Mouse (Mus musculus): ENCODE results near the gene Dyrk3. TPM values are rescaled to one million over a fixed set of nuclear protein-coding genes. Genes with fewer than 3 reads are reported as not detected.

Gene Dyrk3
- polyA plus RNA-seq, 1 experiment from 2014 or later = 12.2 TPM

GRCm38 (mm10) chr1:131180386-131180785 lies 42.2 kb upstream of the Dyrk3 start:
- no peak overlapping the region for H3K4me3 ChIP-seq (ENCODE audit: low read length)
- no peak for ATAC-seq
- no peaks in the 10 kb centered on the region for H3K27me3 ChIP-seq (replicated peaks; ENCODE audit: control insufficient read depth, insufficient read depth, low read length)
- no peaks in the 10 kb centered on the region for H3K4me1 ChIP-seq (ENCODE audit: control insufficient read depth, insufficient read depth, low read depth, low read length)
- 94% methylated on average over 7 of the region's 7 CpGs for WGBS
- peaks cover 20% of the 10 kb centered on the region for H3K36me3 ChIP-seq (ENCODE audit: control insufficient read depth, insufficient read depth, low read length)
- H3K9me3 ChIP-seq (ENCODE audit: control insufficient read depth, low read length) = no peaks in the 10 kb centered on the region
- H3K9ac ChIP-seq (ENCODE audit: low read depth, low read length) = no peak overlapping the region
- no peak overlapping the region for H3K27ac ChIP-seq (ENCODE audit: low read depth, low read length)
- H3K4me2 ChIP-seq (ENCODE audit: low read length) = no peak overlapping the region

GRCm38 (mm10) chr1:131178083-131178482 lies 39.9 kb upstream of the Dyrk3 start:
- H3K9me3 ChIP-seq (ENCODE audit: control insufficient read depth, low read length) = no peaks in the 10 kb centered on the region
- H3K4me1 ChIP-seq (ENCODE audit: control insufficient read depth, insufficient read depth, low read depth, low read length) = no peaks in the 10 kb centered on the region
- H3K9ac ChIP-seq (ENCODE audit: low read depth, low read length) = no peak overlapping the region
- no peak for ATAC-seq
- no peak overlapping the region for H3K4me2 ChIP-seq (ENCODE audit: low read length)
- H3K27me3 ChIP-seq (replicated peaks; ENCODE audit: control insufficient read depth, insufficient read depth, low read length) = no peaks in the 10 kb centered on the region
- H3K27ac ChIP-seq (ENCODE audit: low read depth, low read length) = no peak overlapping the region
- H3K4me3 ChIP-seq (ENCODE audit: low read length) = no peak overlapping the region
- H3K36me3 ChIP-seq (ENCODE audit: control insufficient read depth, insufficient read depth, low read length) = peaks cover 28% of the 10 kb centered on the region
- 88% methylated on average over 5 of the region's 5 CpGs for WGBS

GRCm38 (mm10) chr1:131177249-131177648 lies 39.1 kb upstream of the Dyrk3 start:
- no peak for ATAC-seq
- Histone ChIP-seq H3K4me1 (ENCODE audit: control insufficient read depth, insufficient read depth, low read depth, low read length) (no peaks in the 10 kb centered on the region), H3K4me3 (ENCODE audit: low read length) (no peak overlapping the region), H3K9me3 (ENCODE audit: control insufficient read depth, low read length) (no peaks in the 10 kb centered on the region), H3K4me2 (ENCODE audit: low read length) (no peak overlapping the region), H3K27me3 (replicated peaks; ENCODE audit: control insufficient read depth, insufficient read depth, low read length) (no peaks in the 10 kb centered on the region), H3K36me3 (ENCODE audit: control insufficient read depth, insufficient read depth, low read length) (peaks cover 29% of the 10 kb centered on the region), H3K9ac (ENCODE audit: low read depth, low read length) (no peak overlapping the region), H3K27ac (ENCODE audit: low read depth, low read length) (no peak overlapping the region)
- 54% methylated on average over 4 of the region's 4 CpGs for WGBS

- Histone ChIP-seq H3K9me3 (ENCODE audit: control insufficient read depth, low read length) (no peaks in the 10 kb centered on the region), H3K9ac (ENCODE audit: low read depth, low read length) (no peak overlapping the region), H3K27me3 (replicated peaks; ENCODE audit: control insufficient read depth, insufficient read depth, low read length) (no peaks in the 10 kb centered on the region), H3K27ac (ENCODE audit: low read depth, low read length) (no peak overlapping the region), H3K4me1 (ENCODE audit: control insufficient read depth, insufficient read depth, low read depth, low read length) (no peaks in the 10 kb centered on the region), H3K4me2 (ENCODE audit: low read length) (no peak overlapping the region), H3K4me3 (ENCODE audit: low read length) (no peak overlapping the region), H3K36me3 (ENCODE audit: control insufficient read depth, insufficient read depth, low read length) (peaks cover 40% of the 10 kb centered on the region)
- ATAC-seq = no peak
- WGBS = 96% methylated on average over 8 of the region's 8 CpGs
Measured at GRCm38 (mm10) chr1:131175819-131176218, 37.7 kb upstream of the Dyrk3 start.

GRCm38 (mm10) chr1:131175189-131175588 lies 37.0 kb upstream of the Dyrk3 start:
- Histone ChIP-seq H3K4me1 (ENCODE audit: control insufficient read depth, insufficient read depth, low read depth, low read length) (no peaks in the 10 kb centered on the region), H3K4me2 (ENCODE audit: low read length) (no peak overlapping the region), H3K27ac (ENCODE audit: low read depth, low read length) (no peak overlapping the region), H3K4me3 (ENCODE audit: low read length) (no peak overlapping the region), H3K9ac (ENCODE audit: low read depth, low read length) (no peak overlapping the region), H3K9me3 (ENCODE audit: control insufficient read depth, low read length) (no peaks in the 10 kb centered on the region), H3K27me3 (replicated peaks; ENCODE audit: control insufficient read depth, insufficient read depth, low read length) (no peaks in the 10 kb centered on the region), H3K36me3 (ENCODE audit: control insufficient read depth, insufficient read depth, low read length) (peaks cover 40% of the 10 kb centered on the region)
- no peak for ATAC-seq
- WGBS = 100% methylated on average over 1 of the region's 1 CpGs

- H3K27me3 ChIP-seq (replicated peaks; ENCODE audit: control insufficient read depth, insufficient read depth, low read length) = no peaks in the 10 kb centered on the region
- H3K9ac ChIP-seq (ENCODE audit: low read depth, low read length) = no peak overlapping the region
- no peaks in the 10 kb centered on the region for H3K9me3 ChIP-seq (ENCODE audit: control insufficient read depth, low read length)
- 88% methylated on average over 12 of the region's 12 CpGs for WGBS
- H3K4me2 ChIP-seq (ENCODE audit: low read length) = no peak overlapping the region
- H3K4me3 ChIP-seq (ENCODE audit: low read length) = no peak overlapping the region
- no peak overlapping the region for H3K27ac ChIP-seq (ENCODE audit: low read depth, low read length)
- ATAC-seq = no peak
- H3K36me3 ChIP-seq (ENCODE audit: control insufficient read depth, insufficient read depth, low read length) = peaks cover 40% of the 10 kb centered on the region
- no peaks in the 10 kb centered on the region for H3K4me1 ChIP-seq (ENCODE audit: control insufficient read depth, insufficient read depth, low read depth, low read length)
Measured at GRCm38 (mm10) chr1:131174299-131174861, 36.2 kb upstream of the Dyrk3 start.

- no peak for ATAC-seq
Measured at GRCm38 (mm10) chr1:131173809-131174208, 35.7 kb upstream of the Dyrk3 start.

GRCm38 (mm10) chr1:131173001-131173400 lies 34.9 kb upstream of the Dyrk3 start:
- no peak overlapping the region for H3K27ac ChIP-seq (ENCODE audit: low read depth, low read length)
- 92% methylated on average over 7 of the region's 7 CpGs for WGBS
- H3K4me3 ChIP-seq (ENCODE audit: low read length) = no peak overlapping the region
- no peaks in the 10 kb centered on the region for H3K9me3 ChIP-seq (ENCODE audit: control insufficient read depth, low read length)
- H3K4me1 ChIP-seq (ENCODE audit: control insufficient read depth, insufficient read depth, low read depth, low read length) = no peaks in the 10 kb centered on the region
- no peak overlapping the region for H3K4me2 ChIP-seq (ENCODE audit: low read length)
- no peaks in the 10 kb centered on the region for H3K27me3 ChIP-seq (replicated peaks; ENCODE audit: control insufficient read depth, insufficient read depth, low read length)
- no peak overlapping the region for H3K9ac ChIP-seq (ENCODE audit: low read depth, low read length)
- no peak for ATAC-seq
- peaks cover 47% of the 10 kb centered on the region for H3K36me3 ChIP-seq (ENCODE audit: control insufficient read depth, insufficient read depth, low read length)

More at GRCm38 (mm10) chr1:131173809-131174208, 35.7 kb upstream of the Dyrk3 start:
- Histone ChIP-seq H3K4me3 (ENCODE audit: low read length) (no peak overlapping the region), H3K27me3 (replicated peaks; ENCODE audit: control insufficient read depth, insufficient read depth, low read length) (no peaks in the 10 kb centered on the region), H3K9ac (ENCODE audit: low read depth, low read length) (no peak overlapping the region), H3K9me3 (ENCODE audit: control insufficient read depth, low read length) (no peaks in the 10 kb centered on the region), H3K4me1 (ENCODE audit: control insufficient read depth, insufficient read depth, low read depth, low read length) (no peaks in the 10 kb centered on the region), H3K36me3 (ENCODE audit: control insufficient read depth, insufficient read depth, low read length) (peaks cover 41% of the 10 kb centered on the region), H3K4me2 (ENCODE audit: low read length) (no peak overlapping the region), H3K27ac (ENCODE audit: low read depth, low read length) (no peak overlapping the region)
- WGBS = 86% methylated on average over 6 of the region's 6 CpGs

- H3K4me3 ChIP-seq (ENCODE audit: low read length) = no peak overlapping the region
- no peak for ATAC-seq
- H3K9me3 ChIP-seq (ENCODE audit: control insufficient read depth, low read length) = no peaks in the 10 kb centered on the region
- no peak overlapping the region for H3K4me2 ChIP-seq (ENCODE audit: low read length)
- no peak overlapping the region for H3K27ac ChIP-seq (ENCODE audit: low read depth, low read length)
- no peaks in the 10 kb centered on the region for H3K27me3 ChIP-seq (replicated peaks; ENCODE audit: control insufficient read depth, insufficient read depth, low read length)
- 93% methylated on average over 10 of the region's 10 CpGs for WGBS
- H3K4me1 ChIP-seq (ENCODE audit: control insufficient read depth, insufficient read depth, low read depth, low read length) = no peaks in the 10 kb centered on the region
- no peak overlapping the region for H3K9ac ChIP-seq (ENCODE audit: low read depth, low read length)
- peaks cover 47% of the 10 kb centered on the region for H3K36me3 ChIP-seq (ENCODE audit: control insufficient read depth, insufficient read depth, low read length)
Measured at GRCm38 (mm10) chr1:131167612-131168011, 29.5 kb upstream of the Dyrk3 start.

- WGBS = 84% methylated on average over 6 of the region's 6 CpGs
- Histone ChIP-seq H3K27ac (ENCODE audit: low read depth, low read length) (no peak overlapping the region), H3K9ac (ENCODE audit: low read depth, low read length) (no peak overlapping the region), H3K4me3 (ENCODE audit: low read length) (no peak overlapping the region), H3K4me1 (ENCODE audit: control insufficient read depth, insufficient read depth, low read depth, low read length) (no peaks in the 10 kb centered on the region), H3K36me3 (ENCODE audit: control insufficient read depth, insufficient read depth, low read length) (peaks cover 49% of the 10 kb centered on the region), H3K27me3 (replicated peaks; ENCODE audit: control insufficient read depth, insufficient read depth, low read length) (no peaks in the 10 kb centered on the region), H3K4me2 (ENCODE audit: low read length) (no peak overlapping the region), H3K9me3 (ENCODE audit: control insufficient read depth, low read length) (no peaks in the 10 kb centered on the region)
- no peak for ATAC-seq
Measured at GRCm38 (mm10) chr1:131164427-131164826, 26.3 kb upstream of the Dyrk3 start.
